Mouse (Mus musculus): ENCODE data around the gene Rars. TPM values are rescaled to one million over a fixed set of nuclear protein-coding genes. Genes with fewer than 3 reads are reported as not detected.
"Not testable (repeated sequence)": the region's sequence is repeated elsewhere in the genome, so short reads cannot be mapped to it uniquely, and the experiment has no call there.

Rars gene
- polyA plus RNA-seq, 1 experiment: 5.3 TPM

- Histone ChIP-seq H3K4me3 (replicated peaks) (peak within 1 kb of the TSS; percentile 87), H3K27me3 (replicated peaks) (peaks cover 43% of the 10 kb centered on the region), H3K4me1 (peaks cover 14% of the 10 kb centered on the region), H3K36me3 (replicated peaks; ENCODE audit: low read length) (no peaks in the 10 kb centered on the region), H3K9me3 (peaks cover 11% of the 10 kb centered on the region)
- TF ChIP-seq GATA1 (IDR thresholded peaks at IDR 0.05; ENCODE audit: borderline replicate concordance, low read length) (no peak), FLI1 (IDR thresholded peaks at IDR 0.05; ENCODE audit: low read length) (no peak)
Observed at GRCm38 (mm10) chr11:35798874-35799273, 35.4 kb downstream of the Rars start, which contains the start of gene Fbll1. TSS of gene Fbll1 (minus strand) at chr11:35798884.

- peaks cover 43% of the 10 kb centered on the region for H3K27me3 ChIP-seq (replicated peaks)
- TF ChIP-seq FLI1 (IDR thresholded peaks at IDR 0.05; ENCODE audit: low read length) (no peak), GATA1 (IDR thresholded peaks at IDR 0.05; ENCODE audit: borderline replicate concordance, low read length) (no peak)
- no peaks in the 10 kb centered on the region for H3K36me3 ChIP-seq (replicated peaks; ENCODE audit: low read length)
- peaks cover 14% of the 10 kb centered on the region for H3K4me1 ChIP-seq
- H3K4me3 ChIP-seq (replicated peaks): peak overlapping the region; percentile 80
- H3K9me3 ChIP-seq: peaks cover 11% of the 10 kb centered on the region
Observed at GRCm38 (mm10) chr11:35798495-35798820, 35.8 kb downstream of the Rars start.

GRCm38 (mm10) chr11:35797751-35798494 is 36.4 kb downstream of the Rars start:
- Histone ChIP-seq H3K27me3 (replicated peaks) (peaks cover 43% of the 10 kb centered on the region), H3K9me3 (peaks cover 11% of the 10 kb centered on the region), H3K36me3 (replicated peaks; ENCODE audit: low read length) (no peaks in the 10 kb centered on the region), H3K4me1 (peaks cover 14% of the 10 kb centered on the region), H3K4me3 (replicated peaks) (peak overlapping the region; percentile 87)
- no peak for TF ChIP-seq GATA1 (IDR thresholded peaks at IDR 0.05; ENCODE audit: borderline replicate concordance, low read length)
- TF ChIP-seq FLI1 (IDR thresholded peaks at IDR 0.05; ENCODE audit: low read length): no peak

DNA sequence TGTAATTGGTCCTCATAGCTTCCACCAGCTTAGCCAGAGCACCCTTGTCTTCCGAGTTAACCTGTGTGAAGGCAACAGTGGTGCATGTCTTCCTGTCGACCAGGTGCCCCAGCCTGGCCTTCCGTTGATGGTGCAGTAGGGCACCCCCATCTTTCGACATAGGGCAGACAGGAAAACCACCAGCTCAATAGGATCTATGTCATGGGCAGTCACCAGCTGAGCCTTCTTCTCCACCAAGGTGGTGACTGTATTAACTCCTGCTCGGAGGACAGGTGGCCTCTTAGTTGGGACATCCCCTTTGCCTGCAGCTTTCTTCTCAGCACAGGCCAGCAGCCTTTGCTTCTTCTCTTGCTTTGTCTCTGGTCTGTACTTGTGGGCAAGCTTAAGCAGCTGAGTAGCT is 41.5 kb downstream of the Rars start:
- not testable (repeated sequence) for H3K9me3 ChIP-seq; H3K4me3 ChIP-seq (replicated peaks); H3K4me1 ChIP-seq
- Histone ChIP-seq H3K36me3 (replicated peaks; ENCODE audit: low read length) (peaks cover 37% of the 10 kb centered on the region), H3K27me3 (replicated peaks) (peaks cover 25% of the 10 kb centered on the region)

DNA sequence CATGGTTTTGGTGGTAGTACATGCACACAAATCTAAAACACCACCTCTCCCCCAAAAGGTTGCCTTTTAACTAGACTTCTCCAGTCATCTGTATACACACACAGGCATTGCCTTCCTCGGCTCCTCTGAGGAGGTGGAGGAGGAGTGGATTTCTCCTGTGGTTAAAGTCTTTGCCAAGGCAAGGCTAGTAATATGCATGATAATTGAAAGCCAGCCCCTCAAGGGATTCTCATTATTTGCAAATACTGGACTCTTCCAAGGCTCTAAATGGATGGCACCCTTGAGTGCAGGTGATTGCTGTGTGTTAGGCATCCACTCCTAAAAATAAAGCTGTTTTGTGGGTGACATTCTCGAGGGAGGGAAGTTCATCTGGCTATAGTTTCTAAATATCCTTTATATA is 45.9 kb downstream of the Rars start:
- peaks cover 77% of the 10 kb centered on the region for H3K36me3 ChIP-seq (replicated peaks; ENCODE audit: low read length)
- TF ChIP-seq GATA1 (IDR thresholded peaks at IDR 0.05; ENCODE audit: borderline replicate concordance, low read length) (no peak), FLI1 (IDR thresholded peaks at IDR 0.05; ENCODE audit: low read length) (no peak)
- H3K27me3 ChIP-seq (replicated peaks): no peaks in the 10 kb centered on the region
- no peaks in the 10 kb centered on the region for H3K4me1 ChIP-seq
- H3K9me3 ChIP-seq: no peaks in the 10 kb centered on the region
- H3K4me3 ChIP-seq (replicated peaks): no peak overlapping the region

DNA sequence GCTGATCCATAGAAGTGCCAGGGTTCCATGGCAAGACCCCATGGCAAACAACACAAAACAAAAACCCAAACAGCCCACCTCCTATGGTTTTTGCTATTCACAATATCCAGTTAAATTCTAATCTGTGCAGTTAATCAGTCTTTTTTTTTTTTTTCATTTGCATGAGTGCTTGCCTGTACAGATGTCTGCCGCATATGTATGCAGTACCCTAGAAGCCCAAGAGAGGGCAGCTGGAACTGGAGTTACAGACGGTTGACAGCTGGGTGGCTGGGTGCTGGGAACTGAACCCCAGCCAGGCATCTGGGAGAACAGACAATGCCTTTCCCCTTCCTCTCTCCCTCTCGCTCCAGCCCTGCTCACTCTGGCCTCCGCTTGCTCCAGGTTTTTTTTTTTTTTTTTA is 49.8 kb downstream of the Rars start:
- Histone ChIP-seq H3K27me3 (replicated peaks) (no peaks in the 10 kb centered on the region), H3K9me3 (no peaks in the 10 kb centered on the region), H3K4me3 (replicated peaks) (no peak overlapping the region), H3K4me1 (no peaks in the 10 kb centered on the region), H3K36me3 (replicated peaks; ENCODE audit: low read length) (peaks cover 93% of the 10 kb centered on the region)
- TF ChIP-seq FLI1 (IDR thresholded peaks at IDR 0.05; ENCODE audit: low read length) (no peak), GATA1 (IDR thresholded peaks at IDR 0.05; ENCODE audit: borderline replicate concordance, low read length) (no peak)

DNA sequence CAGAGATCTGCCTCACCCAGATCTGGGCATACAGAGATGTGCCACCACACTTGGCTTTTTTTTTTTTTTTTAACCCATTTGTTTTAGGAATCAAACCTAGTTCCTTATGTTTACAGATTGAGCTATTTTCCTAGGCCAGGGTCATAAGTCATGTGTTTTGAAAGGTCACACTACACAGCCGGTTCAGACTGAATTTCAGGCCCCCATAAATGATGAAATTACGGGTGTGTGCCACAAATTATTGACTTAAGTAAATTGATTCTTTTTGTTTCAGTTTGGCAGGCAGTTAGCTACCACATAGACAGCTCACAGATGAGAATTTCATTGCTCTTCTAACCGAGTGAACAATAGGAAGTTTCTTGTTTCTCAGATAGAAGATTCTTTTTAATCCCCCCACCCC is 50.3 kb downstream of the Rars start:
- H3K9me3 ChIP-seq: no peaks in the 10 kb centered on the region
- no peak overlapping the region for H3K4me3 ChIP-seq (replicated peaks)
- no peaks in the 10 kb centered on the region for H3K27me3 ChIP-seq (replicated peaks)
- H3K4me1 ChIP-seq: no peaks in the 10 kb centered on the region
- peaks cover 93% of the 10 kb centered on the region for H3K36me3 ChIP-seq (replicated peaks; ENCODE audit: low read length)
- TF ChIP-seq FLI1 (IDR thresholded peaks at IDR 0.05; ENCODE audit: low read length): no peak
- no peak for TF ChIP-seq GATA1 (IDR thresholded peaks at IDR 0.05; ENCODE audit: borderline replicate concordance, low read length)

- Histone ChIP-seq H3K4me1 (no peaks in the 10 kb centered on the region), H3K9me3 (no peaks in the 10 kb centered on the region), H3K36me3 (replicated peaks; ENCODE audit: low read length) (peaks cover 94% of the 10 kb centered on the region), H3K27me3 (replicated peaks) (no peaks in the 10 kb centered on the region), H3K4me3 (replicated peaks) (no peak overlapping the region)
- no peak for TF ChIP-seq GATA1 (IDR thresholded peaks at IDR 0.05; ENCODE audit: borderline replicate concordance, low read length)
- no peak for TF ChIP-seq FLI1 (IDR thresholded peaks at IDR 0.05; ENCODE audit: low read length)
Observed at GRCm38 (mm10) chr11:35783038-35783437, 51.3 kb downstream of the Rars start.

DNA sequence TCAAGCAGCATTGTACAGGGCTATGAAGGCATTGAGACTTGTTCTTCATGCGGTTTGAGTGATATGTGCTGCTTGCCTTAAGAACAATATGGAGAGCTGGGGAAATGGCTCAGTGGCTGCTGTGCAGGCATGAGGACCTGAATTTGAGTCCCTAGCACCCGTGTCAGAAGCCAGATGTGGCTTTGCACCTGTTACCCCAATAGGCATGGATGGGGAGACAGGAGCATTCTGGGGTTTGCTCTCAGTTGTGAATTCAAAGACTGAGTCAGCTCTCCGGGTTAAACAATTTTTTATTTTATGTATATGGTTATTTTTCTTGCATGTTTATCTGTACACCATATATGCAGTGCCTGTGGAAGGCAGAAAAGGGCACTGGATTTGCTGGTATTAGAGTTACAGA is 51.9 kb downstream of the Rars start:
- H3K4me1 ChIP-seq: no peaks in the 10 kb centered on the region
- no peak for TF ChIP-seq FLI1 (IDR thresholded peaks at IDR 0.05; ENCODE audit: low read length)
- no peak for TF ChIP-seq GATA1 (IDR thresholded peaks at IDR 0.05; ENCODE audit: borderline replicate concordance, low read length)
- H3K27me3 ChIP-seq (replicated peaks): no peaks in the 10 kb centered on the region
- H3K4me3 ChIP-seq (replicated peaks): no peak overlapping the region
- no peaks in the 10 kb centered on the region for H3K9me3 ChIP-seq
- H3K36me3 ChIP-seq (replicated peaks; ENCODE audit: low read length): peaks cover 96% of the 10 kb centered on the region

- H3K4me1 ChIP-seq: no peaks in the 10 kb centered on the region
- no peak overlapping the region for H3K4me3 ChIP-seq (replicated peaks)
- TF ChIP-seq FLI1 (IDR thresholded peaks at IDR 0.05; ENCODE audit: low read length) (no peak), GATA1 (IDR thresholded peaks at IDR 0.05; ENCODE audit: borderline replicate concordance, low read length) (no peak)
- peaks cover 96% of the 10 kb centered on the region for H3K36me3 ChIP-seq (replicated peaks; ENCODE audit: low read length)
- H3K9me3 ChIP-seq: no peaks in the 10 kb centered on the region
- H3K27me3 ChIP-seq (replicated peaks): no peaks in the 10 kb centered on the region
Observed at GRCm38 (mm10) chr11:35780336-35780735, 54.0 kb downstream of the Rars start.

GRCm38 (mm10) chr11:35776452-35776851 is 57.9 kb downstream of the Rars start:
- Histone ChIP-seq H3K4me1 (peaks cover 16% of the 10 kb centered on the region), H3K27me3 (replicated peaks) (no peaks in the 10 kb centered on the region), H3K36me3 (replicated peaks; ENCODE audit: low read length) (peaks cover 70% of the 10 kb centered on the region), H3K9me3 (no peaks in the 10 kb centered on the region), H3K4me3 (replicated peaks) (no peak overlapping the region)
- TF ChIP-seq FLI1 (IDR thresholded peaks at IDR 0.05; ENCODE audit: low read length) (no peak), GATA1 (IDR thresholded peaks at IDR 0.05; ENCODE audit: borderline replicate concordance, low read length) (no peak)
